Mouse (Mus musculus) neural tube, embryonic 14.5 days (tissue): ENCODE measurements around the gene Csrnp1. TPM values are rescaled to one million over a fixed set of nuclear protein-coding genes. Genes with fewer than 3 reads are reported as not detected.
A peak's percentile ranks its signal among the peaks of the same experiment; 100 is the strongest.

Experiments used
- ATAC-seq: fragments of 200-750 bp; cut with Nextera tagmentation; 2 replicates; pipeline ENCODE4 v1.8.0; 2017; ENCODE audit warnings: low read depth, mild to moderate bottlenecking, moderate TSS enrichment, moderate library complexity
- H3K27ac ChIP-seq: fragments of 300-500 bp; sonication (generic); 2 replicates; pipeline ENCODE4 v1.5.1; 2014; ENCODE audit warnings: low read depth, mild to moderate bottlenecking, control low read depth, low read length, moderate library complexity, mixed read lengths
- H3K27me3 ChIP-seq: fragments of 300-500 bp; sonication (generic); 2 replicates; pipeline ENCODE4 v1.6.1; 2014; ENCODE audit warnings: low read length; ENCODE audit not compliant: control insufficient read depth, insufficient read depth
- H3K36me3 ChIP-seq: fragments of 300-500 bp; sonication (generic); 2 replicates; pipeline ENCODE4 v1.6.1; 2014; ENCODE audit warnings: low read length, mixed read lengths; ENCODE audit not compliant: control insufficient read depth, insufficient read depth
- H3K4me1 ChIP-seq: fragments of 300-500 bp; sonication (generic); 2 replicates; pipeline ENCODE4 v1.6.1; 2014; ENCODE audit warnings: low read length; ENCODE audit not compliant: control insufficient read depth, insufficient read depth
- H3K4me2 ChIP-seq: fragments of 300-500 bp; sonication (generic); 2 replicates; pipeline ENCODE4 v1.6.1; 2014; ENCODE audit warnings: mild to moderate bottlenecking, low read depth, low read length, control low read depth
- H3K4me3 ChIP-seq: fragments of 300-500 bp; sonication (generic); 2 replicates; pipeline ENCODE4 v1.5.1; 2014; ENCODE audit warnings: low read depth, low read length, control low read depth, mixed read lengths
- H3K9ac ChIP-seq: fragments of 300-500 bp; sonication (generic); replicated peaks from 2 replicates; pipeline ENCODE4 v1.6.1; 2014; ENCODE audit warnings: low read depth, mild to moderate bottlenecking, control low read depth, low read length, mixed read lengths
- H3K9me3 ChIP-seq: fragments of 300-500 bp; sonication (generic); 2 replicates; pipeline ENCODE4 v1.6.1; 2016; ENCODE audit warnings: low read length; ENCODE audit not compliant: control insufficient read depth
- WGBS: fragments of 180-500 bp; shearing (Covaris S2); extraction: QIAGEN DNeasy Blood & Tissue Kit; methylation state at CpG from one replicate; pipeline ENCODE4 v1.1.7; 2014; 5-methylcytosine and 5-hydroxymethylcytosine counted together
- polyA plus RNA-seq: library from polyadenylated mRNA; unstranded; fragments of >200 nt; fragmentation: Nextera tagmentation; extraction: Ambion mirVana; gene quantifications from 2 replicates; pipeline ENCODE4 v1.2.1, GENCODE M21; 2014

The Csrnp1 gene
- polyA plus RNA-seq, 1 experiment from 2014 or later: 0.20 TPM

- Histone ChIP-seq H3K4me2 (no peak overlapping the region), H3K27ac (no peak overlapping the region), H3K9ac (no peak overlapping the region), H3K36me3 (no peaks in the 10 kb centered on the region), H3K4me3 (no peak overlapping the region), H3K4me1 (no peaks in the 10 kb centered on the region), H3K27me3 (no peaks in the 10 kb centered on the region), H3K9me3 (no peaks in the 10 kb centered on the region)
- WGBS: 86% methylated on average over 1 of the region's 1 CpGs
- ATAC-seq: no peak
These were observed 41.1 kb downstream of the Csrnp1 start for GRCm38 (mm10) chr9:119943326-119943725.

GRCm38 (mm10) chr9:119941861-119942260 is 42.6 kb downstream of the Csrnp1 start:
- Histone ChIP-seq H3K27ac (no peak overlapping the region), H3K9me3 (no peaks in the 10 kb centered on the region), H3K4me1 (no peaks in the 10 kb centered on the region), H3K27me3 (no peaks in the 10 kb centered on the region), H3K9ac (no peak overlapping the region), H3K36me3 (no peaks in the 10 kb centered on the region), H3K4me2 (no peak overlapping the region), H3K4me3 (no peak overlapping the region)
- no peak for ATAC-seq
- WGBS: 87% methylated on average over 14 of the region's 14 CpGs

- Histone ChIP-seq H3K4me1 (peaks cover 3% of the 10 kb centered on the region; the same call in 1 of the 2 replicates), H3K9ac (no peak overlapping the region), H3K36me3 (no peaks in the 10 kb centered on the region), H3K4me3 (no peak overlapping the region), H3K9me3 (no peaks in the 10 kb centered on the region), H3K27ac (no peak overlapping the region), H3K27me3 (no peaks in the 10 kb centered on the region), H3K4me2 (no peak overlapping the region)
- ATAC-seq: no peak
- WGBS: 83% methylated on average over 5 of the region's 5 CpGs
These were observed 43.1 kb downstream of the Csrnp1 start for GRCm38 (mm10) chr9:119941407-119941806.

GRCm38 (mm10) chr9:119939646-119940045 is 44.8 kb downstream of the Csrnp1 start:
- Histone ChIP-seq H3K4me3 (no peak overlapping the region), H3K9me3 (no peaks in the 10 kb centered on the region), H3K4me2 (no peak overlapping the region), H3K27me3 (no peaks in the 10 kb centered on the region), H3K36me3 (no peaks in the 10 kb centered on the region), H3K4me1 (peaks cover 6% of the 10 kb centered on the region; the same call in 1 of the 2 replicates), H3K9ac (no peak overlapping the region), H3K27ac (no peak overlapping the region)
- WGBS: 86% methylated on average over 10 of the region's 10 CpGs
- ATAC-seq: no peak

GRCm38 (mm10) chr9:119938496-119938895 is 46.0 kb downstream of the Csrnp1 start:
- H3K36me3 ChIP-seq: no peaks in the 10 kb centered on the region
- no peak overlapping the region for H3K4me2 ChIP-seq
- WGBS: 66% methylated on average over 4 of the region's 4 CpGs
- no peak overlapping the region for H3K27ac ChIP-seq
- peaks cover 6% of the 10 kb centered on the region; the same call in 1 of the 2 replicates for H3K4me1 ChIP-seq
- ATAC-seq: no peak
- no peaks in the 10 kb centered on the region for H3K9me3 ChIP-seq
- no peak overlapping the region for H3K9ac ChIP-seq
- H3K27me3 ChIP-seq: no peaks in the 10 kb centered on the region
- H3K4me3 ChIP-seq: no peak overlapping the region

GRCm38 (mm10) chr9:119937005-119937773 is 47.3 kb downstream of the Csrnp1 start, which contains the start of the genes Gorasp1 and Ttc21a:
Gorasp1 (minus strand) TSS chr9:119937565.
Ttc21a (plus strand) TSS chr9:119937606.
- Histone ChIP-seq H3K4me2 (peak within 1 kb of the TSS; percentile 91), H3K36me3 (0 out of 2 replicates have a peak, but pooled peaks cover 1% of the 10 kb centered on the region), H3K4me1 (peaks cover 6% of the 10 kb centered on the region; the same call in 1 of the 2 replicates), H3K27me3 (no peaks in the 10 kb centered on the region), H3K9me3 (no peaks in the 10 kb centered on the region), H3K9ac (peak within 1 kb of the TSS; percentile 74), H3K27ac (peak within 1 kb of the TSS; percentile 53; the same call in 1 of the 2 replicates), H3K4me3 (peak within 1 kb of the TSS; percentile 73)
- peak; percentile 96 for ATAC-seq
- 5% methylated on average over 40 of the region's 40 CpGs for WGBS

- H3K27me3 ChIP-seq: no peaks in the 10 kb centered on the region
- no peak overlapping the region for H3K4me2 ChIP-seq
- peaks cover 6% of the 10 kb centered on the region; the same call in 1 of the 2 replicates for H3K4me1 ChIP-seq
- H3K9me3 ChIP-seq: no peaks in the 10 kb centered on the region
- H3K36me3 ChIP-seq: 0 out of 2 replicates have a peak, but pooled peaks cover 9% of the 10 kb centered on the region
- 86% methylated on average over 6 of the region's 6 CpGs for WGBS
- no peak overlapping the region for H3K27ac ChIP-seq
- no peak overlapping the region for H3K4me3 ChIP-seq
- no peak for ATAC-seq
- no peak overlapping the region for H3K9ac ChIP-seq
These were observed 50.8 kb downstream of the Csrnp1 start for GRCm38 (mm10) chr9:119933675-119934074.

- H3K27ac ChIP-seq: no peak overlapping the region
- no peaks in the 10 kb centered on the region for H3K27me3 ChIP-seq
- no peak for ATAC-seq
- no peak overlapping the region for H3K4me3 ChIP-seq
- H3K4me2 ChIP-seq: no peak overlapping the region
- H3K9me3 ChIP-seq: no peaks in the 10 kb centered on the region
- WGBS: 91% methylated on average over 12 of the region's 12 CpGs
- H3K9ac ChIP-seq: no peak overlapping the region
- peaks cover 18% of the 10 kb centered on the region; the same call in 1 of the 2 replicates for H3K36me3 ChIP-seq
- H3K4me1 ChIP-seq: peaks cover 6% of the 10 kb centered on the region; the same call in 1 of the 2 replicates
These were observed 52.1 kb downstream of the Csrnp1 start for GRCm38 (mm10) chr9:119932358-119932757.

- Histone ChIP-seq H3K9ac (no peak overlapping the region), H3K27ac (no peak overlapping the region), H3K4me2 (no peak overlapping the region), H3K27me3 (no peaks in the 10 kb centered on the region), H3K9me3 (no peaks in the 10 kb centered on the region), H3K36me3 (peaks cover 67% of the 10 kb centered on the region), H3K4me1 (no peaks in the 10 kb centered on the region), H3K4me3 (no peak overlapping the region)
- ATAC-seq: no peak
- WGBS: 84% methylated on average over 5 of the region's 5 CpGs
These were observed 58.0 kb downstream of the Csrnp1 start for GRCm38 (mm10) chr9:119926497-119926896.
